Mouse (Mus musculus) liver, adult 2 months (tissue): ENCODE measurements around the gene Lrrc75a. TPM values are rescaled to one million over a fixed set of nuclear protein-coding genes. Genes with fewer than 3 reads are reported as not detected.

Source experiments
- DNase-seq: peaks from one replicate; pipeline ENCODE4 v3.0.0-alpha.2; 2011; ENCODE audit warnings: low read depth, low spot score; ENCODE audit errors: extremely low read depth
- H3K27ac ChIP-seq: fragments of 200-500 bp; replicated peaks from 2 replicates; pipeline ENCODE4 v1.5.1; 2012; ENCODE audit warnings: low read depth, mild to moderate bottlenecking, control low read depth, inconsistent platforms, low read length; ENCODE audit not compliant: insufficient read depth
- H3K27me3 ChIP-seq: fragments of 200-500 bp; 2 replicates; pipeline ENCODE4 v1.6.1; 2012; ENCODE audit warnings: mild to moderate bottlenecking, moderate library complexity, low read length, inconsistent platforms; ENCODE audit not compliant: control insufficient read depth, insufficient read depth
- H3K36me3 ChIP-seq: fragments of 200-500 bp; 2 replicates; pipeline ENCODE4 v1.6.1; 2012; ENCODE audit warnings: low read length, inconsistent platforms; ENCODE audit not compliant: control insufficient read depth, insufficient read depth
- H3K4me1 ChIP-seq: fragments of 200-500 bp; 2 replicates; pipeline ENCODE4 v1.6.1; 2011; ENCODE audit warnings: low read length; ENCODE audit not compliant: control insufficient read depth, insufficient read depth
- H3K4me3 ChIP-seq: fragments of 200-500 bp; 2 replicates; pipeline ENCODE4 v1.5.1; 2011; ENCODE audit warnings: low read depth, mild to moderate bottlenecking, control low read depth, low read length, moderate library complexity; ENCODE audit not compliant: insufficient read depth
- H3K79me2 ChIP-seq: fragments of 200-500 bp; 2 replicates; pipeline ENCODE4 v1.6.1; 2012; ENCODE audit warnings: inconsistent platforms, mild to moderate bottlenecking, low read length, moderate library complexity; ENCODE audit not compliant: control insufficient read depth, insufficient read depth
- H3K9ac ChIP-seq: fragments of 200-500 bp; 2 replicates; pipeline ENCODE4 v1.6.1; 2012; ENCODE audit warnings: low read depth, mild to moderate bottlenecking, control low read depth, inconsistent platforms, low read length
- CTCF ChIP-seq: fragments of 200-500 bp; IDR thresholded peaks from 2 replicates; pipeline ENCODE4 v1.5.1; 2011; ENCODE audit warnings: low read depth, low read length, control low read depth
- POLR2A ChIP-seq: fragments of 200-500 bp; IDR thresholded peaks from 2 replicates; pipeline ENCODE4 v1.6.1; 2011; ENCODE audit warnings: low read length, control low read depth; ENCODE audit not compliant: insufficient read depth; ENCODE audit errors: extremely low read depth
- WGBS: fragments of 180-500 bp; shearing (Covaris S2); methylation state at CpG from one replicate; pipeline ENCODE4 v1.1.7; 2018; 5-methylcytosine and 5-hydroxymethylcytosine counted together
- polyA plus RNA-seq: library from polyadenylated mRNA; depleted of rRNA; stranded (reverse); fragments of >200 nt; gene quantifications from 2 replicates; pipeline ENCODE4 v1.2.3, GENCODE M21; 2012
- total RNA-seq: library from RNA; depleted of rRNA; stranded (reverse); fragments of >200 nt; gene quantifications from 2 replicates; pipeline ENCODE4 v1.2.3, GENCODE M21; 2014

Lrrc75a gene
- total and polyA plus RNA-seq, 2 experiments, result 0.55 to 1.1 TPM

- H3K9ac ChIP-seq, result no peak overlapping the region
- H3K36me3 ChIP-seq, result no peaks in the 10 kb centered on the region
- no peaks in the 10 kb centered on the region for H3K79me2 ChIP-seq
- WGBS, result 29% methylated on average over 7 of the region's 7 CpGs
- H3K4me1 ChIP-seq, result peaks cover 2% of the 10 kb centered on the region; the same call in 1 of the 2 replicates
- H3K27me3 ChIP-seq, result no peaks in the 10 kb centered on the region
- DNase-seq, result peak; percentile 56
- TF ChIP-seq CTCF, result no peak
- no peak for TF ChIP-seq POLR2A
- no peak overlapping the region for H3K27ac ChIP-seq
- no peak overlapping the region for H3K4me3 ChIP-seq
These were observed 30.5 kb upstream of the Lrrc75a start for GRCm38 (mm10) chr11:62678778-62679354.

DNA sequence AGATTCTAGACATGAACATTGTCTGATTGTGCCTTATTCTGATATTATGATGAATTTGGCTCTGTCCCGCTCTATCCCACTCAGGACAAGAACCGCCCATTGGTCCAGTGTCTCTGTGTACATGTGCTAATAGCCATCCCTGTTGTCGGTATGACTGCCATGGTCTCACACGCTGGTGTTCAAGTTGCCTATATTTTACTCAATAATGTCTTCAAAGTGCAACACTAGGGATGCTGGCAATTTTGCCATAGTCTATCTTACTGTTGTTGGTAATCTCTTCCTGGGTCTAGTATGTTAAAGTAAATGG, 27.9 kb upstream of the Lrrc75a start:
- Histone ChIP-seq H3K9ac (no peak overlapping the region), H3K27me3 (no peaks in the 10 kb centered on the region), H3K36me3 (no peaks in the 10 kb centered on the region), H3K79me2 (no peaks in the 10 kb centered on the region), H3K4me3 (no peak overlapping the region), H3K27ac (no peak overlapping the region), H3K4me1 (peaks cover 2% of the 10 kb centered on the region; the same call in 1 of the 2 replicates)
- WGBS, result 84% methylated on average over 4 of the region's 4 CpGs
- no peak for TF ChIP-seq CTCF
- no peak for TF ChIP-seq POLR2A
- no peak for DNase-seq

DNA sequence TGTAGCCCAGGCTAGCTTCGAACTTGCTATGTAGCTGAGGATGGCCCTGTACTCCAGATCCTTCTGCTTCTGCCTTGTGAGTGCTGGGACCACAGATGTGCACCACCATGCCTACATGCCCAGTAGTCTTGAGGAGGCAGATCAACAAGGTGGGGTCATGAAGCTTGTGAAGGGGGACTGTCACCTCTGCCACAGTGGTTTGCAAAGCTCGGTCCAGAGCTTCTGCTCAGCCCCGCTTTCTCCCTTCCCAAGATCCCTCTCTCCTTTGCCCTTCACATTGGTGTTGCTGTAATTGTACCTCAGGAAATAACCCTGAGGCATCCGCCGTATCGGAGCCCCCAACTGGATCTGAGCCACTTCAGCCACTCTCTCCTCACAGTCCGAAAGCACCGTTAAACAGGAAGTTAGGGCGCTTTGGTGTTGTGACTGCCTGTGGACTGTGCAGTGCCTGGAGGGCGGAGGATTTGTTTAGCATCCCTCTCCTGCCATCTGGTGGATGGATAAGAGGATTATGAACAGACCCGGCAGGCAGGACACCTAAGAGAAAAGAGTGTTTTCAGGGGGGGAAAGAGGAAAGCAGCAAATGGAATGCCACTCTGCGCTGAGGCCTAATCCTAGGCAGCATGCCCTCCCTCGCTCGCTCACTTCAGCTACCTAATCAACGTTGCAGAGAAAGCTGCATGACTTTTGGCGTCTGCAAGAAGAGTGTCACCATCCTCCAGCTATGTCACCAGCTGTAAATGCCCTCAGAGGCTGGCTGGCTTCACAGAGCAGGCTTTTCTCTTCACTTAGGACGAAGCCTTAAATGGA, 27.4 kb upstream of the Lrrc75a start:
- Histone ChIP-seq H3K9ac (no peak overlapping the region), H3K4me1 (peaks cover 2% of the 10 kb centered on the region; the same call in 1 of the 2 replicates), H3K36me3 (no peaks in the 10 kb centered on the region), H3K27me3 (no peaks in the 10 kb centered on the region), H3K79me2 (no peaks in the 10 kb centered on the region), H3K4me3 (no peak overlapping the region), H3K27ac (no peak overlapping the region)
- TF ChIP-seq CTCF (peak; percentile 78), POLR2A (no peak)
- 23% methylated on average over 17 of the region's 17 CpGs for WGBS
- peak; percentile 46 for DNase-seq

DNA sequence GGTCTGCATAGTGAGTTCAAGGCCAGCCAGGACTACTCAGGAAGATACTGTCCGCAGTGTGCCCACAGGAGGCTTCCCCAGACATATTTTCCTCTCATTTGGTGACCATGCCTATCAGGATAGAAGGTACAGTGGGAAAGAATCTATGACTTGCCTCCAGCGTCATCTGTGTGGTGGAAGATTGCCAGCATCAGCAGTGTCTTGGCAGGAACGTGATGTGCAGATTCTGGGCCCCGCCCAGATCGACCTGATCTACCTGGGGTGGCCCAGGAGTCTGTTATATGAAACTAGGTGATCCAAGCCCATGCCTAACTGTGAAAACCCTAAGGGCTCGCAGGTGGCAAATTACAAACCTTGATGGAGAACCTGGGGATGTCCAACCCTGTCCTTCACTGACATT, 21.7 kb upstream of the Lrrc75a start:
- Histone ChIP-seq H3K36me3 (no peaks in the 10 kb centered on the region), H3K79me2 (no peaks in the 10 kb centered on the region), H3K4me3 (no peak overlapping the region), H3K9ac (no peak overlapping the region), H3K4me1 (no peaks in the 10 kb centered on the region), H3K27ac (no peak overlapping the region), H3K27me3 (no peaks in the 10 kb centered on the region)
- no peak for DNase-seq
- 64% methylated on average over 6 of the region's 6 CpGs for WGBS
- TF ChIP-seq POLR2A, result no peak
- no peak for TF ChIP-seq CTCF

DNA sequence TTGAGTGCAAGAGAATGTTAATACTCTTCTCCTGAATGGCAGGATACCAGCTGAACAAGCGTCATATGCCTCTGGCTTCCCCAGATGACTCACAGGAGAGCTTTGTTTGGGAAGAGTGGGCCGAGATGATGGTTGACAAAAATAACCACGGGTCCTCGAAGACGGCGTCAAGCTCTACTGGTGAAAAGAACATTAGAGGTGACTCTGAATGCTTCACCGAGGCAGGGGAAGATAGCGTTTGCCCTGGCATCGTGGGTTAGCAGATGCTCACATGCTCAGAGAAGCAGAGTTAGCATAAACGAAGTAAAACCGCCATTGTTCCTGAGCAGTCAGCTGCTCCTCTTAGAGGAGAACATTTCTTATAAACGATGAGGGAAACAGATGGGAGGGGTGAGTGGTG, 21.1 kb upstream of the Lrrc75a start:
- Histone ChIP-seq H3K9ac (no peak overlapping the region), H3K4me1 (no peaks in the 10 kb centered on the region), H3K27me3 (no peaks in the 10 kb centered on the region), H3K27ac (no peak overlapping the region), H3K36me3 (no peaks in the 10 kb centered on the region), H3K4me3 (no peak overlapping the region), H3K79me2 (no peaks in the 10 kb centered on the region)
- 71% methylated on average over 12 of the region's 12 CpGs for WGBS
- no peak for DNase-seq
- no peak for TF ChIP-seq CTCF
- TF ChIP-seq POLR2A, result no peak

DNA sequence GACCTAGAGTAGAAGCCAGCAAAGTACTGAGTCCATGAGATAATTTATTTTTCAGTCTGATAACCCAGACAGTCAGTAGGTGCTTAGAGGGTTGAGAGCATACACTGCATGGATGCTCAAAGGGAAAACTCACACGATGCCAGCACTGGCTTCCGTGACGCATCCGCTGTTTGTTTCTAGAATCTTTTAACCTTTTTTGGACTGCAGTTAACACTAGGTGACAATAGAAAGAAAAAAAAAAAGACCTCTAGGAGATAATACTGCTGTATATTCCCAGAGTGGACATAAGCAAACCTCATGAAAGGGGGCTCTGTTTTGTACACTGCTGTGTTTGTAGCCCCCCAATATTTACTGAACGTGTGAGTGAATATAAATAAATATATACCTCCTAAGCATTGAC, 20.7 kb upstream of the Lrrc75a start:
- TF ChIP-seq POLR2A (no peak), CTCF (no peak)
- WGBS, result 88% methylated on average over 5 of the region's 5 CpGs
- DNase-seq, result no peak
- Histone ChIP-seq H3K79me2 (no peaks in the 10 kb centered on the region), H3K4me1 (no peaks in the 10 kb centered on the region), H3K27ac (no peak overlapping the region), H3K9ac (no peak overlapping the region), H3K4me3 (no peak overlapping the region), H3K27me3 (no peaks in the 10 kb centered on the region), H3K36me3 (no peaks in the 10 kb centered on the region)
